Mouse (Mus musculus) left cerebral cortex, postnatal 25 days (tissue): ENCODE data around the gene Gm9736. TPM values are rescaled to one million over a fixed set of nuclear protein-coding genes. Genes with fewer than 3 reads are reported as not detected.
A peak's percentile ranks its signal among the peaks of the same experiment; 100 is the strongest.
"Not testable (repeated sequence)": the region's sequence is repeated elsewhere in the genome, so short reads cannot be mapped to it uniquely, and the experiment has no call there.

ENCODE experiments used
- DNase-seq, 2 experiments: peaks; one replicate each; pipeline ENCODE4 v3.0.0; 2022; ENCODE audit warnings: low spot score in 2 of 2, mixed read lengths in 1 of 2
- intact Hi-C: fragments of 180-260 bp; cut with DNase I; formaldehyde crosslinking; loops from one replicate; pipeline ENCODE4 v1.15.1; 2025
- total RNA-seq, 2 experiments: library from RNA; stranded (reverse); gene quantifications; 2 replicates each; pipeline ENCODE4 v1.2.3; 2021

The Gm9736 gene
- total RNA-seq, result not detected

DNA sequence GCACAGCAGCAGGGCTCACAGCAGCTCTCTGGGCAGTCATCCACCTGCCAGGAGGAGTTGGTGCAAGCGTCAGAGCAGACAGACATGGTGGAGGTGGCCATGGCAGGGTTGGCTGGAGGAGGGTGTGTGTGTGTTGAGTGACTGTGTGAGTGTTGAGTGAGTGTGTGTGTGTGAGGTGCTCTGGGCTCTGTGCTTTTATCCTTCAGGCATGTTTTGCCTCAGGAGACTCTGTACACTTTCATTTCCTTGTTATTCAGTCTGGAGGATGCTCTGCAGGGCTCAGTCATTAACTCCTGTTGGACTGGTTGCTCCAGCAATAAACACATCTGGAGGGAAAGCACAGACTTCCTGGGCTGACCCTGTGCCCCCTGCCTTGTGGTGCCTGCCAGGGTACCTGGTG lies at the start of gene Gm9736:
Gene Gm9736, minus strand, starts transcription at position 101 of the 400 bp plus-strand sequence.
- DNase-seq, intact Hi-C loops: not testable (repeated sequence)

DNA sequence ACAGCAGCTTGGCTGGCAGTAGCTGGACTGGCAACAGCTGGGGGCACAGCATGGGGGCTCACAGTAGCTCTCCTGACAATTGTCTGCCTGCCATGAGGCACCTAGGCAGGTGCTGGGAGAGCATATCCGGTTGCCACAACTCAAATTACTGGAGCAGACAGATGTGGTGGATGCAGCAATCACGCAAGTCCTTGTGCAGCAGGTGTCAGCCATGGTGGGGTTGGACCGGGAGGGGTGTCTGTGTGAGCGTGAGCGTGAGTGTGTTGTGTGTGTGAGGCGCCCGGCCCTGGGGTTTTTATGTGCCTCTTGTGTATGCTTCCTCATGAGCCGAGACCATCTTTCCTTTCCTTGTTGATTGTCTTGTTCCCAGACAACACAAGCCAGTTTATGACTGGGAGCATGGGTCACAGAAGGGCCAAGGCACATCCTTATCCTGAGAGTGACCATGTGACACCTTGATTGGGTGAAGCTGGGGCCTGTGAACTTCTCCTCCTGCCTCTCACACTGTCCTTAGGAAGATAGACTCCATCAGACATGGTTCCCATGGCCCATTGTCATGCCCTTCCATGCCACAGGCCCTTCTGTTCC lies 47.9 kb upstream of the Gm9736 start, which contains the start of gene Gm19668:
Gene Gm19668, minus strand, starts transcription at position 213 of the 588 bp plus-strand sequence.
- no peak for DNase-seq
- intact Hi-C loops, result no loop called here

DNA sequence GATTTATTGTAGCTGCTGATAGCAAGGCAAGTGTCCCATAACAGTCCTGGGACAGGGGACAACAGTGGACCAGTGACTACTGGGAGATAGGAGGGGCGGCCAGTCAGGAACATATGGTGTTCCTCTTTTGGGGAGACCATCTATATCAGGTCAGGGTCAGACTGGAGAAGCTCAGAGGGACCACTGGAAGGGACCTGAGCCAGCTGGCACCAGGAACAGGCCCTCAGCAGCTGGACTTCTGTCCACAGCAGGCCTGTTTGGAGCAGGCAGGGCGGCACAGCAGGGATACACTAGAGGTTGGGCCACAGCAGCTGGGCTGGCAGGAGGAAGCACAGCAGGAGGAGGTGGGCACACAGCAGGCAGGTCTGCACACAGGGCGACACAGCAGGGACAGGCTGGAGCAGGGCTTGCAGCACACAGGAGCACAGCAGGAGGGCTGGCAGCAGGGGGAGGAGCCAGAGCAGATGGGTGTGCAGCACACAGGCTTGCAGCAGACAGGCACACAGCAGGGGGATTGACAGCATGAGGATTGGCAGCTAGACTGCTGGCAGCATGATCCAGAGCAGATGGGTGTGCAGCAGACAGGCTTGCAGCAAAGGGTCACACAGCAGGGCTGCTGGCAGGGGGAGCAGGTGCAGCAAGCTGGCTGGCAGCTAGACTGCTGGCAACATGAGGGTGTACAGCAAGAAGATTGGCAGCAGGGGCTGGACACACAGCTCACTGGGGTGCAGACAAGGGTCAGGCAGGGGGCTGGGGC lies 47.2 kb upstream of the Gm9736 start:
- intact Hi-C loops, DNase-seq: not testable (repeated sequence)

DNA sequence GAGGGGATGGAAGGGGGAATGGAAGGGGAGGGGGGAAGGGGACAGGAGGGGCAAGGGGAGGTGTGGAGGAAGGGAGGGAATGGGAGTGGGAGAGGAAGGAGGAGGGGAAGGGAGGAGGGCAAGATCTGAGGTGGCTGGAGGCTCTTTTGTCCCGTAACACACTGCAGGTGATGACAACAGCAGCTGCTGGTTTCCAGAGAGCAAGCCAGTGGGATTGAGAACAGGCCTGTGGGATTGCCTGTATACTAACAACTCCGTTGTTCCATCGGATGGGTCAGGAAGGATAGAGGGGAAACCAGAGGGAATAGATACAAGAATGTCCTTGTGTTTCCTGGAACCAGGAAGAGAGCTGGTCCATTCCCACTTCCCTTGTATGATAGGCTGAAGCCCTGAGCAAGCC lies 46.5 kb upstream of the Gm9736 start:
- intact Hi-C loops, result no loop called here
- no peak for DNase-seq

DNA sequence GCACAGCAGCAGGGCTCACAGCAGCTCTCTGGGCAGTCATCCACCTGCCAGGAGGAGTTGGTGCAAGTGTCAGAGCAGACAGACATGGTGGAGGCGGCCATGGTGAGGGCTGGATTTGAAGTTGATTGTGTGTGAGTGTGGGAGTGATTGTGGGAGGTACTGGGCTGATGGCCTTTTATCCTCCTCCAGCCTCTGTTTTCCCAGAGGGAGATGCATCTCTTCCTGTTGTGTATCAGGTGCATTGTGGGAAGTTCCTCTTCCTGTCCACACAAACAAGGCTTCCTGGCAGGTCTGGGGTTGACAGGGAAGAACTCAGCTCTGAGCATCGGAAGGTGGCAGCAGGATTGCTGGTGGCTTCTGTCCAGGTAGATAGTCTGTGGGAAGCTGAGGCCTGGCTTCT lies 43.8 kb upstream of the Gm9736 start, which contains the start of gene Gm9639:
Gene Gm9639, minus strand, starts transcription at position 101 of the 400 bp plus-strand sequence.
- intact Hi-C loops, result no loop called here
- DNase-seq, result no peak

DNA sequence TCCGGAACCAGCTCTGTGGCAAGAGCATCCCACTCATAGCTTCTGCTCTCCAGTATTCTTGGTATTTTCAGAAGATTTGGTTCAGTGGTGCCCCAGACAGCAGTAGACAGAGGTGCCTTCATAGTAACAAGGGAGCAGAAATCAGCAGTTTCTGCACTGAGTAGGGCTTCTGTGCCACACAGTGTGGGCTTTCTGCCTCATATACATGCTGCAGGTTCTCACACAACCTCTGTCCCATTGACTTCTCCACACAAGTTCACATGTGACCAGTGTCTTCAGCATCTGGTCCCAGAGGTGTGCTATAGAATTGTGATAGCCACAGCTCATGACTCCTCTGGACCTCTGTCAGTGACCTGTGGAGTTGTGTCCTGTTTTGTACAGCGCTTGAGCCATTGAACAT lies 37.5 kb upstream of the Gm9736 start:
- intact Hi-C loops, result no loop called here

DNA sequence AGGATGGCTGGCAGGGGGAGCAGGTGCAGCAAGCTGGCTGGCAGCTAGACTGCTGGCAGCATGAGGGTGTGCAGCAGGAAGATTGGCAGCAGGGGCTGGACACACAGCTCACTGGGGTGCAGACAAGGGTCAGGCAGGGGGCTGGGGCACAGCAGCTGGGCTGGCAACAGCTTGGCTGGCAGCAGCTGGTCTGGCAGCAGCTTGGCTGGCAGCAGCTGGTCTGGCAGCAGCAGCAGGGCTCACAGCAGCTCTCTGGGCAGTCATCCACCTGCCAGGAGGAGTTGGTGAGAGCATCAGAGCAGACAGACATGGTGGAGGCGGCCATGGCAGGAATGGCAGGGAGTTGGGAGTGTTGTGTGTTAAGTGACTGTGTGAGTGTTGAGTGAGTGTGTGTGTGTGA lies 36.7 kb upstream of the Gm9736 start, which contains the start of gene Gm7137:
Gene Gm7137, minus strand, starts transcription at position 325 of the 400 bp plus-strand sequence.
- peak in 1 of 2 experiments; percentile 46 for DNase-seq
- intact Hi-C loops, result not testable (repeated sequence)

More for the DNA sequence above, 37.5 kb upstream of the Gm9736 start:
- DNase-seq, result no peak

DNA sequence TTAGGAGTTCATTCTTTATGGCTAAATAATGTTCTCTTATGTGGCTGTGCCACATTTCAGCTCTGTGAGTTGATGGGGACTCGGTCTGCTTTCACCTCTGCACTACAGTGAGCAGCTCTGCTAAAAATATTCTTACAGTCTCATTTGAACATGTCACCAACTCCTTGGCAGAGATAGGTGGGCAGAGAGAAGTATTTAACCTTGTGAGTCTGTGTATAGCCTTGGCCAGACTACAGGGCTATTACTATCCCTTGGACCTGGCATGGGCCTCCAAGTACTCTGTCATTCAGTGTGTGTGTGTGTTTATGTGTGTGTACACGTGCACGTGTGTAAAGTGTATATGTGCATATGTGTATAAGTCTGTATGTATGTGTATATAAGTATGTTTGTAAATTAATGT lies 32.2 kb upstream of the Gm9736 start:
- DNase-seq, intact Hi-C loops: not testable (repeated sequence)

DNA sequence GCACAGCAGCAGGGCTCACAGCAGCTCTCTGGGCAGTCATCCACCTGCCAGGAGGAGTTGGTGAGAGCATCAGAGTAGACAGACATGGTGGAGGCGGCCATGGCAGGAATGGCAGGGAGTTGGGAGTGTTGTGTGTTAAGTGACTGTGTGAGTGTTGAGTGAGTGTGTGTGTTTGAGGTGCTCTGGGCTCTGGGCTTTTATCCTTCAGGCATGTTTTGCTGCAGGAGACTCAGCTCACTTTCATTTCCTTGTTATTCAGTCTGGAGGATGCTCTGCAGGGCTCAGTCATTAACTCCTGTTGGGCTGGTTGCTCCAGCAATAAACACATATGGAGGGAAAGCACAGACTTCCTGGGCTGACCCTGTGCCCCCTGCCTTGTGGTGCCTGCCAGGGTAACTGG lies 31.3 kb upstream of the Gm9736 start, which contains the start of gene Gm3250:
Gene Gm3250, minus strand, starts transcription at position 101 of the 400 bp plus-strand sequence.
- intact Hi-C loops, DNase-seq: not testable (repeated sequence)

DNA sequence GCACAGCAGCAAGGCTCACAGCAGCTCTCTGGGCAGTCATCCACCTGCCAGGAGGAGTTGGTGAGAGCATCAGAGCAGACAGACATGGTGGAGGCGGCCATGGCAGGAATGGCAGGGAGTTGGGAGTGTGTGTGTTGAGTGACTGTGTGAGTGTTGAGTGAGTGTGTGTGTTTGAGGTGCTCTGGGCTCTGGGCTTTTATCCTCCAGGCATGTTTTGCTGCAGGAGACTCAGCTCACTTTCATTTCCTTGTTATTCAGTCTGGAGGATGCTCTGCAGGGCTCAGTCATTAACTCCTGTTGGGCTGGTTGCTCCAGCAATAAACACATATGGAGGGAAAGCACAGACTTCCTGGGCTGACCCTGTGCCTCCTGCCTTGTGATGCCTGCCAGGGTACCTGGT lies 25.7 kb upstream of the Gm9736 start, which contains the start of gene Gm7138:
Gene Gm7138, minus strand, starts transcription at position 101 of the 400 bp plus-strand sequence.
- DNase-seq, intact Hi-C loops: not testable (repeated sequence)

DNA sequence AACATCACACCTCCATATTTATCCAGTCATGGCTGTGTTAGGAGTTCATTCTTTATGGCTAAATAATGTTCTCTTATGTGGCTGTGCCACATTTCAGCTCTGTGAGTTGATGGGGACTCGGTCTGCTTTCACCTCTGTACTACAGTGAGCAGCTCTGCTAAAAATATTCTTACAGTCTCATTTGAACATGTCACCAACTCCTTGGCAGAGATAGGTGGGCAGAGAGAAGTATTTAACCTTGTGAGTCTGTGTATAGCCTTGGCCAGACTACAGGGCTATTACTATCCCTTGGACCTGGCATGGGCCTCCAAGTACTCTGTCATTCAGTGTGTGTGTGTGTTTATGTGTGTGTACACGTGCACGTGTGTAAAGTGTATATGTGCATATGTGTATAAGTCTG lies 21.0 kb upstream of the Gm9736 start:
- intact Hi-C loops, DNase-seq: not testable (repeated sequence)

DNA sequence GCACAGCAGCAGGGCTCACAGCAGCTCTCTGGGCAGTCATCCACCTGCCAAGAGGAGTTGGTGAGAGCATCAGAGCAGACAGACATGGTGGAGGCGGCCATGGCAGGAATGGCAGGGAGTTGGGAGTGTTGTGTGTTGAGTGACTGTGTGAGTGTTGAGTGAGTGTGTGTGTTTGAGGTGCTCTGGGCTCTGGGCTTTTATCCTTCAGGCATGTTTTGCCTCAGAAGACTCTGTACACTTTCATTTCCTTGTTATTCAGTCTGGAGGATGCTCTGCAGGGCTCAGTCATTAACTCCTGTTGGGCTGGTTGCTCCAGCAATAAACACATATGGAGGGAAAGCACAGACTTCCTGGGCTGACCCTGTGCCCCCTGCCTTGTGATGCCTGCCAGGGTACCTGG lies 20.1 kb upstream of the Gm9736 start, which contains the start of gene Gm3238:
Gene Gm3238, minus strand, starts transcription at position 101 of the 400 bp plus-strand sequence.
- intact Hi-C loops, result not testable (repeated sequence)

DNA sequence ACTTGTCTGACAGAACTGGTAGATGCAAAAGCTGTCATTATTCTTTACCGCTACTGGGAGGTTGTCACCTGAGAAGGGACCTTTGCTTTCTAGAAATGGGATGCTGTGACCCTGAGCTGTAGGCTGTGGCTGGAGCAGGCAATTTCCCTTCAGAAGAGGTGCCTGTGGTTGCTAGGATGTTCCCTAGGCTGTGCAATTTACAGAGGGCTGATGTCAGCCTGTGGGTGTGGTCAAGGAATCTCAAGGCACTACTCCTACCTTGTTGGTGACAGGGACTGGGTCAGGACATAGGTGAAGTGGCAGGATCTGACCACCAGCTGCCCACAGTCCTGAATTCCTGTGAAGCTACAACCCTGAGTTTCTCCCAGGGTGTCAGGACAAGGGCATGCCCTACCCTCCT lies 18.6 kb upstream of the Gm9736 start:
- no peak for DNase-seq
- intact Hi-C loops, result no loop called here

More for the DNA sequence above, 20.1 kb upstream of the Gm9736 start, which contains the start of gene Gm3238:
- not testable (repeated sequence) for DNase-seq

DNA sequence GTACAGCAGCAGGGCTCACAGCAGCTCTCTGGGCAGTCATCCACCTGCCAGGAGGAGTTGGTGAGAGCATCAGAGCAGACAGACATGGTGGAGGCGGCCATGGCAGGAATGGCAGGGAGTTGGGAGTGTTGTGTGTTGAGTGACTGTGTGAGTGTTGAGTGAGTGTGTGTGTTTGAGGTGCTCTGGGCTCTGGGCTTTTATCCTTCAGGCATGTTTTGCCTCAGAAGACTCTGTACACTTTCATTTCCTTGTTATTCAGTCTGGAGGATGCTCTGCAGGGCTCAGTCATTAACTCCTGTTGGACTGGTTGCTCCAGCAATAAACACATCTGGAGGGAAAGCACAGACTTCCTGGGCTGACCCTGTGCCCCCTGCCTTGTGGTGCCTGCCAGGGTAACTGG lies 8.4 kb upstream of the Gm9736 start, which contains the start of gene Gm3233:
Gene Gm3233, minus strand, starts transcription at position 101 of the 400 bp plus-strand sequence.
- intact Hi-C loops, DNase-seq: not testable (repeated sequence)

DNA sequence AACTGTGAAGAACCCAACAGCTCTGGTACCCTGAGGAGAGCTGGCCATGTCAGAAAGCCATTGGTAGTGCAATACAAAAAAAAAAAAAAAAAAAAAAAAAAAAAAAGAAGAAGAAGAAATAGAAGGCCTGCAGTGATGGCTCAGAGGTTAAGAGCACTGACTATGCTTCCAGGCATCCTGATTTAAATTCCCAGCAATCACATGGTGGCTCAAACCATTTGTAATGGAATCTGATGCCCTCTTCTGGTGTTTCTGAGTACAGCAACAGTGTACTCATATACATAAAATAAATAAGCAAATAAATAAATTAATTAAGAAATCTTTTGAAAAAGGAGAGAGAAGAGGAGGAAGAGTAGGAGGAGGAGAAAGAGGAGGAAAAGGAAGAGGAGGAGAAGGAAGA lies 2.3 kb upstream of the Gm9736 start:
- intact Hi-C loops, result no loop called here
- DNase-seq, result no peak

DNA sequence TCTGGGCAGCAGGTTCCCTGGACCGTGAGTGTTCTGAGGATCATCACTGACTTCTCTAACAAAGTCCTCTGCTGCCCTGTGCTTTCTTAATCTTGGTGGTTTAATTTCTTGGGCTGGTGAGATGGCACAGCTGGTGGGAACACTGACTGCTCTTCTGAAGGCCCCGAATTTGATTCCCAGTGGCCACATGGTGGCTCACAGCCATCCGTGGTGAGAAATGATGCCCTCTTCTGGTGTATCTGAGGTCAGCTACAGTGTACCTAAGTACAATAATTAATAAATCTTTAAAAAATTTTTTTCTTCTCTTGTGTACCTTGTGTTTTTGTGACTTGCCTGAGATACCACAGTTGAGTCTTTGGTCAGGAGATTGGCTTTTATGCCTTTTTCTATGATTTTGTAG lies 1.2 kb upstream of the Gm9736 start:
- DNase-seq, intact Hi-C loops: not testable (repeated sequence)

DNA sequence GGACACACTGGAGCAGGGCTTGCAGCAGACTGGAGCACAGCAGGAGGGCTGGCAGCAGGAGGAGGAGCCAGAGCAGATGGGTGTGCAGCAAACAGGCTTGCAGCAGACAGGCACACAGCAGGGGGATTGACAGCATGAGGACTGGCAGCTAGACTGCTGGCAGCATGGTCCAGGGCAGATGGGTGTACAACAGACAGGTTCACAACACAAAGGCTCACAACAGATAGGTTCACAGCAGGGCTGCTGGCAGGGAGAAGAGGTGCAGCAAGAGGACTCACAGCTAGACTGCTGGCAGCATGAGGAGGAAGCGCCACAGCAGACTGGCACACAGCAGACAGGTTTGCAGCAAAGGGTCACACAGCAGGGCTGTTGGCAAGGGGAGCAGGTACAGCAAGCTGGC lies 468 bp downstream of the Gm9736 start:
- DNase-seq, intact Hi-C loops: not testable (repeated sequence)

DNA sequence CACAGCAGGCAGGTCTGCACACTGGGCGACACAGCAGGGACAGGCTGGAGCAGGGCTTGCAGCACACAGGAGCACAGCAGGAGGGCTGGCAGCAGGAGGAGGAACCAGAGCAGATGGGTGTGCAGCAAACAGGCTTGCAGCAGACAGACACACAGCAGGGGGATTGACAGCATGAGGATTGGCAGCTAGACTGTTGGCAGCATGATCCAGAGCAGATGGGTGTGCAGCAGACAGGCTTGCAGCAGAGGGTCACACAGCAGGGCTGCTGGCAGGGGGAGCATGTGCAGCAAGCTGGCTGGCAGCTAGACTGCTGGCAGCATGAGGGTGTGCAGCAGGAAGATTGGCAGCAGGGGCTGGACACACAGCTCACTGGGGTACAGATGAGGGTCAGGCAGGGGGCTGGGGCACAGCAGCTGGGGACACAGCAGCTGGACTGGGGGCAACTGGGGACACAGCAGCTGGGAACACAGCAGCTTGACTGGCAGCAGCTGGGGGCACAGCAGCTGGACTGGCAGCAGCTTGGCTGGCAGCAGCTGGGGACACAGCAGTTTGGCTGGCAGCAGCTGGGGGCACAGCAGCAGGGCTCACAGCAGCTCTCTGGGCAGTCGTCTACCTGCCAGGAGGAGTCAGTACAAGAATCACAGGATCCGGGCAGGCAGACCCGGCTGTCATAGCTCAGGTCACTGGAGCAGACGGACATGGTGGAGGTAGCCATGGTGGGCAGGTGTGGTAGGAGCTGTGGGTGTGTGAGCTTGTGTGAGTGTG lies 9.0 kb downstream of the Gm9736 start, which contains the start of gene Gm18596:
Gene Gm18596, minus strand, starts transcription at position 715 of the 765 bp plus-strand sequence.
- intact Hi-C loops, DNase-seq: not testable (repeated sequence)

DNA sequence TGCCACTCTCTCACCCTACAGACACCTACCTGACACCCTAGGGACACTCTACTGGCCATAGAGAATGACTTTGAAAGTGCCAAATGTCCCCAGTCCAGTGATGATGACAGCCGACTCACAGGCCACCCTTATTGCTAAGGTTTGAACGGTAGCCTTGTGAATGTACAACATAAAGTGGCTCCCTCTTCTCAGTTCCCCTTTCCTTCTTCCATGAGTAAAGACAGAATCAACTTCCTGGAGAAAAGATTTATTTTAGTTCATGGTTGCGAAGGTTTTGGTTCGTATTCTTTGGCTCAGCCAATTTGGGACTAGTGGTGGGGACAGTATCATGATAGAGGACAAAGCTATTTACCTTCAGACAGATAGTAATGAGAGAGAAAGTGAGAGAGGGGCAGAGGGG lies 12.2 kb downstream of the Gm9736 start:
- intact Hi-C loops, result no loop called here
- DNase-seq, result no peak
